Mouse (Mus musculus) G1E-ER4 (cell line): ENCODE results near the gene Urad. TPM values are rescaled to one million over a fixed set of nuclear protein-coding genes. Genes with fewer than 3 reads are reported as not detected.

Source experiments
- GATA1 ChIP-seq: IDR thresholded peaks from one replicate; pipeline ENCODE4 v1.8.0; 2012; ENCODE audit warnings: low read length, inconsistent platforms
- polyA plus RNA-seq: library from polyadenylated mRNA; stranded (reverse); fragments of >175 nt; gene quantifications from 2 replicates; pipeline ENCODE4 v1.2.3, GENCODE M21; 2012

Urad gene
- polyA plus RNA-seq, 1 experiment: not detected

DNA sequence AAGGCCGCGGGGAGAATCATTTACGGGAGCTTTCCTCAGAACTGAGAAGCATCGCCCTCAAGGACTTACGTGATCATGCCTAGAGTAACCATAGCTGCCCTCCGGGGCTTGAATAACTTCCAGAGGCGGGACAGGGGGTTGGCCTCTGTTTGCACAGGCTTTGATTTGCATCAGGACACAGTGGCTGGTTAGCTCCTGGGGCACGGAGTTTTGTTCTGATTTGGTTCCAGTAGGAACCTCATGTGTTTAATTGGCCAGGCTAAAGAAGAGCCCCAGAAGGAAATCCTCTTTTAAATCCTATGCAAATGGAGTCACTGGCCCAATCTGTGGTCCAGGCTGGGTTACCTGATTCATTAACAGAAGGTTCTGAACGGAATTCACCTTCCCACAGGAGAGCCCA lies 16.7 kb upstream of the Urad start:
- no peak for TF ChIP-seq GATA1

DNA sequence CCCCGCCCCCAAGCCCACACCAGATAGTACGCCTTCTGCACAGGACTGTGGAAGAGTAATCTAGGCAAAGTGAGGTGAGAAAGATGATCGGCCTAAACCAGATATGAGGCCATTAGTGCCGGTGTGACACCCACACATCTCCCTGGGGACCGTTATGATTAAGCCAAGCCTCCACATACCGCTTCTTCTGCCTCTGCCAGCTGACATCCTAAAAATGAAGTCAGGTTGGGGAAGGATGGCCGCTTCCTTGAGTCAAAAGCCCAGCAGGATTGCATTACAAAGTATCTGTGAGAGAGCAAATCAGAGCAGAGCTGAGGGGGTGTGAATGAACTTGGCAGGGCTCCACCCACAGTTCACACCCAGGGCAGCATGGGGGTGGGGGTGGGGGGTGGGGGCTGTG lies 10.5 kb upstream of the Urad start:
- no peak for TF ChIP-seq GATA1

DNA sequence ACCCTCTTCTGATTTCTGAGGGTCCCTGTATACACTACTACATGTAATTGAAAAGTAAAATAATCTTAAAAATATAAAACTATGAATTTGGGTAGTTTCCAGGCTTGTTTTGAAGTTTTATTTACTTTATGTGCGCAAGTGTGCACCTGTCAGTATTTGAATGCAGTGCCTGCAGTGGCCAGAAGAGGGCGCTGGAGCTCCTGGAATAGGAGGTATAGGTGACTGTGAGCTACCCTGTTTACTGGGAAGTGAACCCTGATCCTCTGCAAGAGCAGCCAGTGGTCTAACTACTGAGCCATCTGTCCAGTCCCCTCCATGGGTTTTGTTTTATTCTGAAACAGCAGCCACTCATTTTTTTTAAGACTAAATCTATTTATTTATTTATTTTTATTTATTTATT lies 9.3 kb upstream of the Urad start:
- TF ChIP-seq GATA1: no peak

DNA sequence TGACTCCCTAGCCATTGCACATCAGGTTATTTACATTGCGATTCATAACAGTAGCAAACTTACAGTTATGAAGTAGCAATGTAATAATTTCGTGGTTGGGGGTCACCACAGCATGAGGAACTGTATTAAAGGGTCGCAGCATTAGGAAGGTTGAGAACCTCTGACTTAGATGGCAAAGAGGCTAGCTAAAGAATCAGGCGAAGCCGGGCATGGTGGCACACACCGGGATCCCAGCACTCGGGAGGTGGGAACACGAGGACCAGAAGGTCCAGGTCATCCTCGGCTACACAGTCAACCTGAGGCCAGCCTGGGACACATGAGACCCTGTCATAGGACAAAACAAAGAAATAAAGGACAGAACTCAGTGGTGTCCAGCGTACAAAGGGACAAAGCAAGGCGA lies 7.7 kb upstream of the Urad start:
- no peak for TF ChIP-seq GATA1

DNA sequence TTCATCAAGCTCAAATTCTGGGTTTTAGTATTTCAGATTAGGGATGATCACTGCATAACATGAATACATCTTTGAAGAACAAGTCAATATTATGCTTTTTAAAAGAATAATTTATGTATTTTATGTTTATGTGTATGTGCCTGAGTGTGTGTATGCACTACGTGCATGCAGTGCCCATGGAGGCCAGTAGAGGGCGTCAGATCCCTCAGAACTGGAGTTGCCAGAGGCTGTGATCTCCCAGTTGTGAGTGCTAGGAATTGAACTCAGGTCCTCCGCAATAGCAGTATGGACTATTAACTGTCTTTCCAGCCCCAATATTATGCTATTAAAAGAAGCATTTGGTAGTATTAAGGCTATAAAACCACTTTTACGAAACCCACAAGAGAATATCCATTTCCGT lies 5.4 kb upstream of the Urad start:
- no peak for TF ChIP-seq GATA1

DNA sequence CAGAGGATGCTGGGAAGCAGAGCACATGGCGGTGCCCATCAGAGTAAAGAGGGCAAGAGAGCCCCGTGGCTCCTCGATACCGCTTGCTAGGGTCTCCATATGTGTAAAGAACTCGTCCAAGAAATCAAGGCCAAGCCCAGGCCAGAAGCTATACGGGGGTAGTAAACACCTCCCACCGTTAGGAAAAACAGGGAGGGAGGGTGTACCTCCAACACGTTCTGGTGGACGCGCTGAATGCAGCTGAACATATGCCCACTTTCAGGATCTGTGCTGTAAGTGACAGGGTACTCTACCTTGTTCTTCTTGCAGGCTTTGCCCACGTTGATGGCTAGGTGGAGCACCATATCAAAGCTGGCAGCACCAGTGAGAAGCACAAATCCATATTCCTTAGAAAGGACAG lies 3.7 kb upstream of the Urad start:
- no peak for TF ChIP-seq GATA1

DNA sequence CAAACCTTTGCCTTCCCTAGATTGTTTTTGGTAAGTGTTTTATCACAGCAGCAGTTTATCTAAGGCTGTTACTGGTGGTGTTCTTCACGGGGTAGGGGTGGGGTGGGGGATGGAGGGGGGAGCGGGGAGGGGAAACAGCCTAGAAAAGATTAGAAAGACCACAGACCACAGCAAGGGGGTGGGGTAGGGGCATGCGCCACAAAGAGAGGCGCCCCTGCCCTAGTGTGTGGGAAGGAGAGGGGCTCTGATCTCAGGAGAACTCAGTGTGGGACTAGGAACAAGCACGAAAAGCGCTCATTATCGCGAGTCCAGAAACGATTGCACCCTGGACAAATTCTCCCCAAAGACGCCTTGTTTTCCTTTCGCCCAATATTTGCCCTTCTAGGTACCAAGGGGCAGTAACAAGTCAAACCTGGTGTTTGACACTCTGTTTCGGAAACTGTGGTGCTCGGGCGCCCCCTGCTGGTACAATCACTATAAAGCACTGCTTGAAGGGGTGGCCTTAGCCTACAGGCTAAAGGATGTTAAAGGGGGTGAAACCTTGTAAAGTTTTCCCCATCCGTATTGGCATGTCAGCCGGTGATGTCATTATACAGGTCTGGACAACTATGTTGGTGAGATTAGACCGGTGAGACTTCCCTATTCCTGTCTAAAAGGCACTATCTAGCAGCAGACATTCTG lies 1.1 kb upstream of the Urad start:
- TF ChIP-seq GATA1: no peak

DNA sequence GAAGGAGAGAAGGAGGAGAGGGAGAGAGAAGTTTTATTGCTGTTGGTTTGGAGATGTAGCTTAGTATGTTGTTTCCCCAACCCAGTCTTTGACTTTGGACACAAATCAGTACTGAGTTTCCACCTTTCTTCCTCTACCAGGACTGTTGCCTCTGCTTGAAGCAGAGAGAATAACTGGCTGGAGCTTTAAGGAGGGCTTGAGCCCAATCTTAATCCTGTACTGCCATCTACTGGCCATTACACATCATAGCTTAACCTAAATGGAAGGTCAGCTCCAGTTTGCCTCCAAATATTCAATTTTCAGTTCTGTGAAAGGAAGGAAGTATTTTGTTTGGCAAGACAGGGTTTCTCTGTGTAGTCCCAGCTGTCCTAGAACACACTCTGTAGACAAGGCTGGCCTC lies 2.6 kb downstream of the Urad start:
- no peak for TF ChIP-seq GATA1

DNA sequence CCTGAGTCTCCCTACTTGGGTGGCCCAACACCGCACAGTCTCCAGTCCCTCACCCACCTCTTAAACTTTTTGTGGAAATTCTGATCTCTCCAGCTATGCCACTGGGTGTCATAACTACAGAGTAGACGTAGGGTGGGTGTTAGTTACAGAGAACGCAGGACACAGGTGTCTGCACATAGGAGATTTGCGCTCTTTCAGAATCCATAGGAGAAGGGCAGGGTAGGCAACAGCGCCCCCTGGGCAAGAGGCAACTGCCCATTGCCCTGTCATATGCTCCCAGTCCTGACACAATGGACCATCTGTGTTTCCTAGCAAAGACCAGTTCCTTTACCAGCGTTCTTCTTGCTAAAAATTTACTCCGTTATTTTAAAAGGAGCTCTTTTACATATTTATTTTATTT lies 4.2 kb downstream of the Urad start:
- no peak for TF ChIP-seq GATA1

DNA sequence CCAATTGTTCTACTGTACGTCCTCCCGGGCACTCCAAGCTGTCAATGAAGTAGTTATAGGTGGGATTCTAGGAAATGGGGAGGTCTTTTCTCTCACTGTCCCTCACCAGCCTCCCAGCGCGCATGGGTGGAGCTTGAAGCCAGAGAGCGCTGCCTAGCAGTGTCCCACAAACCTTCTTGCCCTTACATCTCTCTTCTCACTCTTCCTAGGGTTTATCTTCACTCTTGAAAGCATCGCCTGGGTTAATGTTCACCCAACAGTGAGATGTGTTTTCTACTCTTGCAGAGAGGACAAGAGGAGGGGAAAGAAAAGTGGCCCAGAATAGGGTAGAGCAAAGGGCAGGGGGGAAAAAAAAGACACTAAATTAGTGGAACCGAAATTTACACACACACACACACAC lies 4.9 kb downstream of the Urad start:
- no peak for TF ChIP-seq GATA1

DNA sequence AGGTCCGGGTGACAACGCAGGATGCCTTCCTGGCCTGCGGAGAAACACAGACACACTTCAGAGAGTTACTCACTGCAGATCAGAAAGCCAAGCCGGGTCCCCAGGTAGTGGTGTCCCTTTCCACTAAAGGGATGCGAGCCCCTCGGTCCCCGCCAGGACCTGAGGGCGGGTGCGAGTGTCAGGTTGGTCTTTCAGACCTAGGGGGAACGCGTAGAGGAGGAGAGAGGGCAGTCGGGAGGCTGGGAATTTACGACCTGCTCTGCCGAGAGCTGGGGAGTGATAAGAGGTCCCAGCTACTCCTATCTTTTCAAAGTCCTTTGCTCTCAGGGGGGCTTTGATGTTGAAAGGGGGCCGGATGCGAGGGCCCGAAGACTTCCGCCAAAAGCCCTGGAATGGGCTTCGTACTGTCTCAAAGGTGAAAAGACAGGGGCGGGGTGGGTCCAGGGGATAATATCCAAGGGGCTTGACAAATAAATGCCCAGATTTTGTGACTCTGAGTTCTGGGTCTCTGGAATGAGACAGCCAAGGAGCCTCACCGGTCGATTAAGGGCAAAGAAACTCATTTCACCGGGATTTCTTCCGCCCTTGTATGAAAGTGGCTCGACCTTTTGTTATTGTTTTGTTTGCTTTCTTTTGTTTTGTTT lies 6.7 kb downstream of the Urad start:
- TF ChIP-seq GATA1: no peak

DNA sequence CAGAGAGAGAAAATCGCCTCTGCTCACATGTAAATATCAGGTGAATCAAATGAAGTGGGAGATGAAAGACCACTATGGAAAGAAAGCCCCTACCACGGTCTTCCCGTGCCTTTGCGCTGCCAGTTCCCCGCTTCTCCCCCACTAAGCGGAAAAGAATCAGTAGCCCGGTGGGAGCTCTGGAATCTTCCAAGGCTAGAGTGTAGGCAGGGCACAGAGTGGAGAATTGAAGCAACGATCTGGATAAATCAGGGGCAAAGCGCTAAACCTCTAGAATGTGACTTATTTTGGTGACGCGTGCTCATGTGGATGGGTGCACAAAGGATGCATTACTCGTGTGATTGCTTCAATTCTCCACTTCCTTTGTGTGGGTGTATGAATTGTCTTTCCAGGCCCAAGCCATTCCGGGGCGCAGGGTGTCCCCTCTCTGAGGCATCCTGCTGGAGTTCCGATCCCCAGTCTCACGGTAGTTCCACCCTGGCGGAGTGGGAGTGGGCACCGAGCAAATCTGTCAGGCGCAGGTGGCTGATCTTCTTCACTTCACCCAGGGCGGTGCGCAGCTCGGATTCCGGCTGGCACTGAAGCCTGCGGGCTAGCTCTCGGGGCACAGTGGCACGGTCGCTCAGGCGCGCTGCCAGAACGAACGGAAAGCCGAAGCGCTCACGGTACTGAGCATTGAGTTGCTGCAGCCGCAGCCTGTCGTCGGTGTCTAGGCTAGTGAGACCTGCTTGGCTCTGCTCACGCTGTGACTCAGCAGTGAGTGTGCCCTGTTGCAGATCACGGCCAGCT lies 7.4 kb downstream of the Urad start:
- TF ChIP-seq GATA1: no peak

DNA sequence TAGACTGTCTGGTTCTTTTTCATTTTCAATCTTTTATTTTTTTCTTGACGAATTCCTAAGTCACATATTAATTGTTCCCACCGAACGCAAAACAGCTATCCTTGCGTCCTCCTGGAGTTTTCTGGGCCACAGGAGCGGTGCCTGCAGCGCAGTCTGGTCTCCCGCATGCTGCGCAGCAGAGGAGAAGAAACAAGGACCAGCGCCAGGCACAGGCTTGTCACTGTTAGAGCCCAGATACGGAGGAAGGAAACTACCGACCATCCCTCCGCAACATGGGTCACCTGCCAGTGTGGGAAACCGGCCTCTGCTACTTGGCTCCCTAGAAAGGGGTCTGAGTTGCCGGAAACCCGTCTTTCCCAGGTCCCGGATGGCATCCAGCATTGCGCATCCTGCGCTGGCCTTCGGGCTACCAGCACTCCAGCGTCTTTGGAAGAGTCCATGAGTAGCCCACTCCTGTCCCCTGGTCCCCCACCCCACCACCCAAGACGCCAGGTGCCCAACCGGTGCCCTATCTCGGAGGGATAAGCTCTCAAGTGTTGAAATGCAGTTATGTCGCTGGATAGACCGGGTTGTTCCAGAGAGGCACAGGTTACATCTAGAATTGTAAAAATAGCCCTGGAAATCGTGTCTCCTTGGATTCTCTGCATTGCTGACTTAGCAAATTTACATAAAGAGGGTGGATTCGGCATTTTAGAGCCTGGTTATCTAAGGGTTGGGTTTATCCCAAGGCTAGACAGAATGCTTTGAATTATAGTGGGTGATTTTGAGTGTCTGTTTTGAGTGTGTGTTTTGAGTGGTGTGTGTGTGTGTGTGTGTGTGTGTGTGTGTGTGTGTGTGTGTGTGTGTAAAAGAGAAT lies 9.2 kb downstream of the Urad start:
- TF ChIP-seq GATA1: no peak

DNA sequence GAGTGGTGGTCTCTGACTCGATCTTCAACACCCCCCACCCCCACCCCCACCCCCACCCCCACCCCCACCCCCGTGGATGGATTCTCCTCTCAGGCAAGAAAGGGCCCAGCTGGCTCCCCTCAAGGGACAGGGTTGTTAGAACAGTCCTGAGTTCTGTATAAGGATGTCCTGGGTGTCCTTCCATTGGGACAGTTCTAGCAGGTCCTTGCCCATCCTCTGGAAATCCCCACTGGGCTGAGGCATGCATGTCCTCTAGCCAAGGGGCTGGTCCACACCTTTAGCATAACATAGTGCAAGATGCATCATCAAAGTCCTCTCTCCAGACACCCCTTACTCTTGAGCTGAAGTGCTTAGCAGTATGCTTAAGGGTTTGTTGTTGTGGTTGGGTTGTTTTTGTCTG lies 12.5 kb downstream of the Urad start:
- no peak for TF ChIP-seq GATA1

DNA sequence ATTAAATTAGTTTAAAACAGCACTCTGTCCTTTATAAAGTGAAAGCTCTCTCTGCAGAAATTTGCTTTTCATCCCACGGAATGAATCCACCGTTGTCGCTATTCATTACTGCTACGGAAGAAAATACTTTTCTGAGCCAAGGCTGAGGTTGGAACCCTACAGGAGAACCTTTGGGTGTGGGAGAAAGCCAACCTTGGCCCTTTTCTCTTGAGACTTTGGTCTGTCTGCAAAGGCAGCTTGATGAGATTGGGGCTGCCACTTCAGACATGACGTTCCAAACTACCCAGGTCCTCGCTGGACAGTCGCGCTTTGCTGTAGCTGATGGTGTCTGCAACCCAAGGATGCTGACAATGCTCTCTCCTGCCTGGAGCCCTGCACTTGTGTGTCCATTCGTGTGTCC lies 13.8 kb downstream of the Urad start:
- TF ChIP-seq GATA1: no peak

DNA sequence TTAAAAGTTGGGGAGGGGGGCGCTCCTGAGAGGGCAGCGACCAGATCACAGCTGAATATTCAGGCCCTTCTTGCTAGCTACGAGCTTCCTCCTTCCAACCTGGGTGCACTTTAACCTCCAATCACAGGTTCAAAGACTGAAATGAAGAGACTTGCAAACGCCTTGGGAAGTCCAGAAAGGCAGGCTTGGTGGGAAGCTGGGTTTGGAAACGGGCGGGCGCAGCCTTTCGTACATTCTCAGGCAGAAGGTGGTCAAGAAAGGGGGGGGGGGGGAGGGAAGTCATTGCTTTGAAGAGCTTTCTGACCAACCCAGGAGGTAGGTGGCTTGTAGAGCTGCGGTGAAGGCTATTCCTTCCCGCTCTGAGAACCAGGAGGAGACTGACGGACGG lies 14.8 kb downstream of the Urad start:
- TF ChIP-seq GATA1: no peak
